In genomic region chr9:21164072-21164471, GRCm38 (mm10) we compare ENCODE assay signal across 8 mouse cellular contexts. TPM values are rescaled to one million over a fixed set of nuclear protein-coding genes. Genes with fewer than 3 reads are reported as not detected.
DNase-seq lines count a peak whose midpoint lies in the region; ATAC-seq lines count a peak whose summit lies in the region.

No protein-coding gene starts in this region.

- peak; percentile 33 for DNase-seq in embryo, embryonic 10 days (ENCODE audit: low spot score)
- no peak for DNase-seq in embryo, embryonic 10.5 days (ENCODE audit: low spot score)
- DNase-seq in urinary bladder, postnatal 14 days (ENCODE audit: low spot score) = peak; percentile 38
- no peak for DNase-seq in urinary bladder, adult 2 months (ENCODE audit: low spot score)
- no peak for DNase-seq in cerebellum, adult 18-20 months

- no peak overlapping the region for H3K9ac ChIP-seq in hindbrain, embryonic 16.5 days (ENCODE audit: low read depth, low read length)
- H3K9ac ChIP-seq in liver, embryonic 15.5 days = no peak overlapping the region
- no peak overlapping the region for H3K9ac ChIP-seq in stomach, embryonic 15.5 days

- H3K4me2 ChIP-seq in hindbrain, embryonic 16.5 days (ENCODE audit: low read length) = peak overlapping the region; percentile 37
- peak overlapping the region; percentile 32 for H3K4me2 ChIP-seq in liver, embryonic 15.5 days
- peak overlapping the region; percentile 49 for H3K4me2 ChIP-seq in stomach, embryonic 15.5 days

- H3K4me3 ChIP-seq in hindbrain, embryonic 16.5 days (ENCODE audit: low read length) = peak overlapping the region; percentile 9
- H3K4me3 ChIP-seq in liver, embryonic 15.5 days (replicated peaks) = 0 out of 2 replicates have a peak overlapping the region, but pooled peaks have one; percentile 5
- peak overlapping the region; percentile 48 for H3K4me3 ChIP-seq in stomach, embryonic 15.5 days (replicated peaks)

- H3K27ac ChIP-seq in hindbrain, embryonic 16.5 days (ENCODE audit: low read depth, low read length) = no peak overlapping the region
- H3K27ac ChIP-seq in liver, embryonic 15.5 days (replicated peaks) = no peak overlapping the region
- no peak overlapping the region for H3K27ac ChIP-seq in stomach, embryonic 15.5 days

- ATAC-seq in hindbrain, embryonic 16.5 days = no peak
- no peak for ATAC-seq in liver, embryonic 15.5 days (ENCODE audit: insufficient read depth)
- ATAC-seq in stomach, embryonic 15.5 days (ENCODE audit: insufficient read depth, low FRiP score, low read depth) = no peak

- no peaks in the 10 kb centered on the region for H3K9me3 ChIP-seq in hindbrain, embryonic 16.5 days (ENCODE audit: control insufficient read depth, low read length)
- H3K9me3 ChIP-seq in liver, embryonic 15.5 days (replicated peaks) = no peaks in the 10 kb centered on the region
- H3K9me3 ChIP-seq in stomach, embryonic 15.5 days = no peaks in the 10 kb centered on the region

- WGBS in hindbrain, embryonic 16.5 days = 1% methylated on average over 22 of the region's 26 CpGs
- 2% methylated on average over 26 of the region's 26 CpGs for WGBS in liver, embryonic 15.5 days (ENCODE audit: insufficient replicate concordance)
- under 1% methylated on average over 26 of the region's 26 CpGs for WGBS in stomach, embryonic 15.5 days

- H3K4me1 ChIP-seq in hindbrain, embryonic 16.5 days (ENCODE audit: control insufficient read depth, insufficient read depth, low read depth, low read length) = peaks cover 21% of the 10 kb centered on the region
- peaks cover 73% of the 10 kb centered on the region for H3K4me1 ChIP-seq in liver, embryonic 15.5 days (replicated peaks)
- H3K4me1 ChIP-seq in stomach, embryonic 15.5 days = peaks cover 40% of the 10 kb centered on the region

- no peaks in the 10 kb centered on the region for H3K36me3 ChIP-seq in hindbrain, embryonic 16.5 days (ENCODE audit: control insufficient read depth, insufficient read depth, low read length)
- no peaks in the 10 kb centered on the region for H3K36me3 ChIP-seq in liver, embryonic 15.5 days (replicated peaks)
- no peaks in the 10 kb centered on the region for H3K36me3 ChIP-seq in stomach, embryonic 15.5 days

- H3K27me3 ChIP-seq in hindbrain, embryonic 16.5 days (replicated peaks; ENCODE audit: control insufficient read depth, insufficient read depth, low read length) = peaks cover 53% of the 10 kb centered on the region
- H3K27me3 ChIP-seq in liver, embryonic 15.5 days = peaks cover 72% of the 10 kb centered on the region
- H3K27me3 ChIP-seq in stomach, embryonic 15.5 days (replicated peaks) = peaks cover 57% of the 10 kb centered on the region

RNA-seq across cellular contexts. Expression of gene Pde4a, which starts 1.4 kb away (rescaled TPM):
- polyA plus RNA-seq in urinary bladder, adult 2 months (2012; rRNA removed) = 8.3 and 11.6 TPM in 2 replicates
- 47.7 and 50.5 TPM in 2 replicates for polyA plus RNA-seq in hindbrain, embryonic 16.5 days (2015; fragmentation: Nextera tagmentation; extraction: Ambion mirVana)
- 1.7 and 1.8 TPM in 2 replicates for polyA plus RNA-seq in liver, embryonic 15.5 days (2015; fragmentation: Nextera tagmentation; extraction: Ambion mirVana)
- polyA plus RNA-seq in stomach, embryonic 15.5 days (2015; fragmentation: Nextera tagmentation; extraction: Ambion mirVana) = 5.9 and 6.2 TPM in 2 replicates

RNA-seq across cellular contexts. Expression of gene Cdc37, which starts 14.3 kb away (rescaled TPM):
- 198 and 211 TPM in 2 replicates for polyA plus RNA-seq in urinary bladder, adult 2 months (2012; rRNA removed)
- 204 and 211 TPM in 2 replicates for polyA plus RNA-seq in hindbrain, embryonic 16.5 days (2015; fragmentation: Nextera tagmentation; extraction: Ambion mirVana)
- 115 and 122 TPM in 2 replicates for polyA plus RNA-seq in liver, embryonic 15.5 days (2015; fragmentation: Nextera tagmentation; extraction: Ambion mirVana)
- polyA plus RNA-seq in stomach, embryonic 15.5 days (2015; fragmentation: Nextera tagmentation; extraction: Ambion mirVana) = 284 and 293 TPM in 2 replicates

RNA-seq across cellular contexts. Expression of gene Tyk2, which starts 33.0 kb away (rescaled TPM):
- polyA plus RNA-seq in urinary bladder, adult 2 months (2012; rRNA removed) = 23.9 and 28.5 TPM in 2 replicates
- 9.5 and 10.5 TPM in 2 replicates for polyA plus RNA-seq in hindbrain, embryonic 16.5 days (2015; fragmentation: Nextera tagmentation; extraction: Ambion mirVana)
- 7.4 and 8.8 TPM in 2 replicates for polyA plus RNA-seq in liver, embryonic 15.5 days (2015; fragmentation: Nextera tagmentation; extraction: Ambion mirVana)
- 13.6 and 15.8 TPM in 2 replicates for polyA plus RNA-seq in stomach, embryonic 15.5 days (2015; fragmentation: Nextera tagmentation; extraction: Ambion mirVana)

Comparison
In these comparisons a context has a peak if more than half of its experiments do, and no peak if none do; other contexts are left out.
1. DNase-seq: peak in embryo, embryonic 10 days (single experiment) and urinary bladder, postnatal 14 days (single experiment); none in embryo, embryonic 10.5 days (single experiment), urinary bladder, adult 2 months (single experiment) and cerebellum, adult 18-20 months (0 of 2).
2. Peak in every context shown above with its lines, with median percentiles within 50 percentile points of each other: H3K4me2 ChIP-seq and H3K4me3 ChIP-seq.